In the genomic region with DNA sequence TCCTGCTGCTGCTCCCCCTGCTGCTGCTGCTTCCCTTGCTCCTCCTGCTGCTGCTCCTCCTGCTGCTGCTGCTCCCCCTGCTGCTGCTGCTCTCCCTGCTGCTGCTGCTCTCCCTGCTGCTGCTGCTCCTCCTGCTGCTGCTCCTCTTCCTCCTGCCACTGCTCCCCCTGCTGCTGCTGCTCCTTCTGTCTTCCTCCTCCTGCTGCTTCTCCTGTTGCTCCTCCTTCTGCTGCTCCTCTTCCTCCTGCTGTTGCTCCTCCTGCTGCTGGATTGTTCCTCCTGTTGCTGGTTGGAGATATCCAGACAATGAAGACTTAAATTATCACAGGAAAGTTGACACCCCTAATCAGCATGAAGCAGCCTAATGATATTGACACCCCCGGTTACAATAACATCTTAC, we compare ENCODE assay signal across 21 mouse cellular contexts.
A peak's percentile ranks its signal among the peaks of the same experiment; 100 is the strongest.
DNase-seq lines count a peak whose midpoint lies in the region; ATAC-seq and TF ChIP-seq lines count a peak whose summit lies in the region.
"Had no signal": no experiment of that assay in that cellular context is flagged by ENCODE, and none has a peak within 500 bp of the region (broad histone marks: within the 10 kb centered on the region; RNA-seq: fewer than 3 reads in every experiment).

No protein-coding gene starts in this region.

- H3K9ac ChIP-seq in hindbrain, postnatal 0 days (replicated peaks; ENCODE audit: low read length): no peak overlapping the region
- H3K9ac ChIP-seq in hindbrain, embryonic 11.5 days (ENCODE audit: low read depth, low read length): no peak overlapping the region
- no peak overlapping the region for H3K9ac ChIP-seq in MEL (ENCODE audit: control insufficient read depth, low read depth, low read length, poor library complexity, severe bottlenecking)
- no peak overlapping the region for H3K9ac ChIP-seq in liver, embryonic 14.5 days (replicated peaks)
- H3K9ac ChIP-seq: embryonic facial prominence, embryonic 12.5 days; heart, embryonic 15.5 days; hindbrain, embryonic 12.5 days; intestine, embryonic 15.5 days; liver, embryonic 15.5 days; midbrain, embryonic 12.5 days; neural tube, embryonic 13.5 days had no signal

- ATAC-seq in hindbrain, postnatal 0 days: no peak
- no peak for ATAC-seq in hindbrain, embryonic 11.5 days (ENCODE audit: low FRiP score)
- ATAC-seq in liver, embryonic 14.5 days (ENCODE audit: insufficient read depth): no peak
- ATAC-seq: activated CD4-positive, CD25-positive, alpha-beta regulatory T cell, adult 4 months; forebrain, embryonic 14.5 days had no signal

- TF ChIP-seq RAD21 in MEL (IDR thresholded peaks at IDR 0.05; ENCODE audit: low read depth, low read length): no peak

- H3K27ac ChIP-seq in hindbrain, postnatal 0 days: no peak overlapping the region
- H3K27ac ChIP-seq in hindbrain, embryonic 11.5 days (ENCODE audit: low read depth, low read length): no peak overlapping the region
- H3K27ac ChIP-seq in MEL (ENCODE audit: control insufficient read depth, low read depth, low read length): peak overlapping the region; percentile 34; the same call in 1 of the 2 replicates
- H3K27ac ChIP-seq in bone marrow, adult 2 months (ENCODE audit: control insufficient read depth, insufficient read depth, low read depth, low read length, poor library complexity): peak overlapping the region; percentile 39; the same call in 1 of the 2 replicates
- H3K27ac ChIP-seq in liver, embryonic 14.5 days: peak overlapping the region; percentile 22; the same call in 1 of the 2 replicates
- no peak overlapping the region for H3K27ac ChIP-seq in cerebellum, adult 2 months (ENCODE audit: insufficient read depth, low read length)
- H3K27ac ChIP-seq: embryonic facial prominence, embryonic 12.5 days; hindbrain, embryonic 12.5 days; intestine, embryonic 15.5 days; limb, embryonic 10.5 days; midbrain, embryonic 12.5 days; neural tube, embryonic 13.5 days had no signal

- H3K36me3 ChIP-seq in hindbrain, postnatal 0 days (ENCODE audit: insufficient read depth, low read length): no peaks in the 10 kb centered on the region
- no peaks in the 10 kb centered on the region for H3K36me3 ChIP-seq in hindbrain, embryonic 11.5 days (ENCODE audit: control insufficient read depth, insufficient read depth, low read length)
- H3K36me3 ChIP-seq in MEL (ENCODE audit: control insufficient read depth in 1 of 2, insufficient read depth in 2 of 2, low read length in 2 of 2): peaks cover 0 to 25% of the 10 kb centered on the region in 2 experiments; a peak in 2 of 4 replicates
- no peaks in the 10 kb centered on the region for H3K36me3 ChIP-seq in liver, embryonic 14.5 days (replicated peaks; ENCODE audit: control insufficient read depth, insufficient read depth, low read depth)
- H3K36me3 ChIP-seq: embryonic facial prominence, embryonic 12.5 days; heart, embryonic 15.5 days; hindbrain, embryonic 12.5 days; intestine, embryonic 15.5 days; limb, embryonic 10.5 days; liver, embryonic 15.5 days; midbrain, embryonic 12.5 days; neural tube, embryonic 13.5 days had no signal

- H3K4me3 ChIP-seq in hindbrain, postnatal 0 days (ENCODE audit: low read length): no peak overlapping the region
- H3K4me3 ChIP-seq in hindbrain, embryonic 11.5 days (ENCODE audit: low read depth, low read length): no peak overlapping the region
- no peak overlapping the region for H3K4me3 ChIP-seq in MEL (ENCODE audit: control insufficient read depth in 1 of 2, insufficient read depth in 1 of 2, low read depth in 2 of 2, low read length in 2 of 2)
- H3K4me3 ChIP-seq in bone marrow, adult 2 months (replicated peaks; ENCODE audit: control insufficient read depth, low read depth, low read length): no peak overlapping the region
- no peak overlapping the region for H3K4me3 ChIP-seq in liver, embryonic 14.5 days (ENCODE audit: insufficient read depth in 1 of 2, low read depth in 2 of 2, low read length in 2 of 2)
- H3K4me3 ChIP-seq in cerebellum, adult 2 months (replicated peaks; ENCODE audit: insufficient read depth, low read depth, low read length): no peak overlapping the region
- H3K4me3 ChIP-seq: embryonic facial prominence, embryonic 12.5 days; erythroblast, embryonic 14.5 days; heart, embryonic 15.5 days; hindbrain, embryonic 12.5 days; intestine, embryonic 15.5 days; limb, embryonic 10.5 days; liver, embryonic 15.5 days; midbrain, embryonic 12.5 days; neural tube, embryonic 13.5 days had no signal

- no peaks in the 10 kb centered on the region for H3K9me3 ChIP-seq in hindbrain, postnatal 0 days (ENCODE audit: low read length)
- H3K9me3 ChIP-seq in hindbrain, embryonic 11.5 days (ENCODE audit: control insufficient read depth, low read length): no peaks in the 10 kb centered on the region
- H3K9me3 ChIP-seq in MEL (replicated peaks; ENCODE audit: insufficient read depth, low read length): no peaks in the 10 kb centered on the region
- H3K9me3 ChIP-seq in liver, embryonic 14.5 days (ENCODE audit: control insufficient read depth, low read length): no peaks in the 10 kb centered on the region
- H3K9me3 ChIP-seq: embryonic facial prominence, embryonic 12.5 days; heart, embryonic 15.5 days; hindbrain, embryonic 12.5 days; intestine, embryonic 15.5 days; limb, embryonic 10.5 days; liver, embryonic 15.5 days; midbrain, embryonic 12.5 days; neural tube, embryonic 13.5 days had no signal

- 63% methylated on average over 1 of the region's 1 CpGs for WGBS in hindbrain, postnatal 0 days
- 78% methylated on average over 1 of the region's 1 CpGs for WGBS in hindbrain, embryonic 11.5 days
- WGBS in bone marrow, adult 2 months: 48% methylated on average over 1 of the region's 1 CpGs
- 8% methylated on average over 1 of the region's 1 CpGs for WGBS in liver, embryonic 14.5 days (ENCODE audit: insufficient replicate concordance)
- WGBS in cerebellum, adult 2 months: 42% methylated on average over 1 of the region's 1 CpGs

- no peaks in the 10 kb centered on the region for H3K4me1 ChIP-seq in hindbrain, postnatal 0 days (ENCODE audit: insufficient read depth, low read length)
- no peaks in the 10 kb centered on the region for H3K4me1 ChIP-seq in hindbrain, embryonic 11.5 days (replicated peaks; ENCODE audit: control insufficient read depth, insufficient read depth, low read length)
- peaks cover 10 to 12% of the 10 kb centered on the region in 2 experiments; a peak in 3 of 4 replicates for H3K4me1 ChIP-seq in MEL (ENCODE audit: control insufficient read depth in 1 of 2, insufficient read depth in 2 of 2, low read length in 2 of 2)
- H3K4me1 ChIP-seq in bone marrow, adult 2 months (ENCODE audit: control insufficient read depth, insufficient read depth, low read length): no peaks in the 10 kb centered on the region; the same call in 1 of the 2 replicates
- peaks cover 16 to 24% of the 10 kb centered on the region in 2 experiments for H3K4me1 ChIP-seq in liver, embryonic 14.5 days (replicated peaks; ENCODE audit: control insufficient read depth in 2 of 2, insufficient read depth in 2 of 2, low read length in 1 of 2)
- H3K4me1 ChIP-seq in cerebellum, adult 2 months (ENCODE audit: control insufficient read depth, insufficient read depth, low read length): no peaks in the 10 kb centered on the region
- H3K4me1 ChIP-seq: embryonic facial prominence, embryonic 12.5 days; hindbrain, embryonic 12.5 days; intestine, embryonic 15.5 days; midbrain, embryonic 12.5 days; neural tube, embryonic 13.5 days had no signal

- 0 out of 2 replicates have a peak, but pooled peaks have one; percentile 12 for TF ChIP-seq CTCF in hindbrain, postnatal 0 days (IDR thresholded peaks at IDR 0.05; ENCODE audit: low read depth)
- no peak for TF ChIP-seq CTCF in MEL (IDR thresholded peaks at IDR 0.05 in 2 of 3, conservative IDR thresholded peaks at IDR 0.05 in 1 of 3; ENCODE audit: control insufficient read depth in 1 of 3, insufficient read depth in 1 of 3, low read depth in 2 of 3, low read length in 3 of 3, poor library complexity in 1 of 3, severe bottlenecking in 1 of 3)
- no peak for TF ChIP-seq CTCF in bone marrow, adult 2 months (IDR thresholded peaks at IDR 0.05; ENCODE audit: control insufficient read depth, insufficient read depth, low read length)
- TF ChIP-seq CTCF in liver, embryonic 14.5 days (IDR thresholded peaks at IDR 0.05; ENCODE audit: low read depth): no peak; the same call in 1 of the 2 replicates
- no peak for TF ChIP-seq CTCF in cerebellum, adult 2 months (IDR thresholded peaks at IDR 0.05; ENCODE audit: borderline replicate concordance, insufficient read depth, low read depth, low read length)

- no peak overlapping the region for H3K4me2 ChIP-seq in hindbrain, postnatal 0 days (ENCODE audit: low read depth, low read length)
- H3K4me2 ChIP-seq in hindbrain, embryonic 11.5 days (replicated peaks; ENCODE audit: low read depth, low read length): no peak overlapping the region
- H3K4me2 ChIP-seq in liver, embryonic 14.5 days (ENCODE audit: low read depth): no peak overlapping the region
- H3K4me2 ChIP-seq: embryonic facial prominence, embryonic 12.5 days; heart, embryonic 15.5 days; hindbrain, embryonic 12.5 days; intestine, embryonic 15.5 days; liver, embryonic 15.5 days; midbrain, embryonic 12.5 days; neural tube, embryonic 13.5 days had no signal

- TF ChIP-seq POLR2A in MEL (IDR thresholded peaks at IDR 0.05; ENCODE audit: control insufficient read depth in 1 of 2, insufficient read depth in 1 of 2, low read depth in 1 of 2, low read length in 2 of 2, poor library complexity in 1 of 2): no peak
- no peak for TF ChIP-seq POLR2A in bone marrow, adult 2 months (IDR thresholded peaks at IDR 0.05; ENCODE audit: borderline replicate concordance, control insufficient read depth, low read depth, low read length)
- TF ChIP-seq POLR2A in cerebellum, adult 2 months (IDR thresholded peaks at IDR 0.05; ENCODE audit: borderline replicate concordance, insufficient read depth, low read length): no peak

- DNase-seq in hindbrain, postnatal 0 days (ENCODE audit: low spot score): no peak
- no peak for DNase-seq in hindbrain, embryonic 11.5 days (ENCODE audit: low spot score)
- peak; percentile 64 for DNase-seq in MEL (ENCODE audit: low read depth, low spot score)
- DNase-seq in liver, embryonic 14.5 days (ENCODE audit: low read depth in 3 of 3, low spot score in 3 of 3): no peak
- DNase-seq in cerebellum, adult 2 months: no peak
- DNase-seq in frontal cortex, postnatal 36 days (ENCODE audit: low spot score in 2 of 2): no peak
- DNase-seq: adrenal gland, postnatal 10 days; cerebellum, adult 18-20 months; lung, postnatal 14 days had no signal

- no peaks in the 10 kb centered on the region for H3K79me2 ChIP-seq in MEL (ENCODE audit: control insufficient read depth, insufficient read depth, low read length, poor library complexity)

- no peaks in the 10 kb centered on the region for H3K27me3 ChIP-seq in hindbrain, postnatal 0 days (ENCODE audit: insufficient read depth, low read length)
- no peaks in the 10 kb centered on the region for H3K27me3 ChIP-seq in hindbrain, embryonic 11.5 days (ENCODE audit: control insufficient read depth, insufficient read depth, low read length)
- no peaks in the 10 kb centered on the region for H3K27me3 ChIP-seq in MEL (ENCODE audit: control insufficient read depth in 1 of 2, insufficient read depth in 2 of 2, low read length in 2 of 2)
- no peaks in the 10 kb centered on the region for H3K27me3 ChIP-seq in liver, embryonic 14.5 days (ENCODE audit: control insufficient read depth, insufficient read depth, low read length)
- no peaks in the 10 kb centered on the region for H3K27me3 ChIP-seq in cerebellum, adult 2 months (ENCODE audit: control insufficient read depth, insufficient read depth, low read length)
- H3K27me3 ChIP-seq: heart, embryonic 15.5 days; hindbrain, embryonic 12.5 days; intestine, embryonic 15.5 days; liver, embryonic 15.5 days; neural tube, embryonic 13.5 days had no signal

- TF ChIP-seq EP300 in MEL (IDR thresholded peaks at IDR 0.05; ENCODE audit: low read depth in 1 of 2, low read length in 2 of 2): peak in 1 of 2 experiments; percentile 53; a peak in 2 of 4 replicates
- TF ChIP-seq EP300 in liver, embryonic 14.5 days (IDR thresholded peaks at IDR 0.05; ENCODE audit: low read depth): no peak

Comparison
In these comparisons a context has a peak if more than half of its experiments do, and no peak if none do; other contexts are left out.
1. H3K27ac ChIP-seq: peak in MEL (single experiment), bone marrow, adult 2 months (single experiment) and liver, embryonic 14.5 days (single experiment); none in hindbrain, postnatal 0 days (single experiment), hindbrain, embryonic 11.5 days (single experiment) and cerebellum, adult 2 months (single experiment).